Mouse (Mus musculus) midbrain, embryonic 12.5 days (tissue): ENCODE measurements at regions not wholly inside any gene's neighbourhood (a gene's known extent, or its start where the extent isn't known, plus 50 kb on each side); places are given as distances from the start of the nearest gene placed in this dataset.

Experiments used
- ATAC-seq: fragments of 200-750 bp; cut with Nextera tagmentation; 2 replicates; pipeline ENCODE4 v1.8.0; 2017; ENCODE audit warnings: low read depth, moderate TSS enrichment, moderate library complexity; ENCODE audit not compliant: low FRiP score
- H3K27ac ChIP-seq: fragments of 300-500 bp; sonication (generic); replicated peaks from 2 replicates; pipeline ENCODE4 v1.5.1; 2016; ENCODE audit warnings: mild to moderate bottlenecking
- H3K27me3 ChIP-seq: fragments of 300-500 bp; sonication (generic); 2 replicates; pipeline ENCODE4 v1.6.1; 2016; ENCODE audit warnings: mild to moderate bottlenecking
- H3K36me3 ChIP-seq: fragments of 300-500 bp; sonication (generic); 2 replicates; pipeline ENCODE4 v1.6.1; 2016
- H3K4me1 ChIP-seq: fragments of 300-500 bp; sonication (generic); 2 replicates; pipeline ENCODE4 v1.6.1; 2016
- H3K4me2 ChIP-seq: fragments of 300-500 bp; sonication (generic); replicated peaks from 2 replicates; pipeline ENCODE4 v1.6.1; 2016; ENCODE audit warnings: mild to moderate bottlenecking, moderate library complexity
- H3K4me3 ChIP-seq: fragments of 300-500 bp; sonication (generic); 2 replicates; pipeline ENCODE4 v1.5.1; 2016; ENCODE audit warnings: mild to moderate bottlenecking
- H3K9ac ChIP-seq: fragments of 300-500 bp; sonication (generic); replicated peaks from 2 replicates; pipeline ENCODE4 v1.6.1; 2016; ENCODE audit warnings: mild to moderate bottlenecking, moderate library complexity
- H3K9me3 ChIP-seq: fragments of 300-500 bp; sonication (generic); 2 replicates; pipeline ENCODE4 v1.6.1; 2016; ENCODE audit warnings: mild to moderate bottlenecking
- WGBS: fragments of 180-500 bp; shearing (Covaris S2); methylation state at CpG from one replicate; pipeline ENCODE4 v1.1.7; 2016; 5-methylcytosine and 5-hydroxymethylcytosine counted together

DNA sequence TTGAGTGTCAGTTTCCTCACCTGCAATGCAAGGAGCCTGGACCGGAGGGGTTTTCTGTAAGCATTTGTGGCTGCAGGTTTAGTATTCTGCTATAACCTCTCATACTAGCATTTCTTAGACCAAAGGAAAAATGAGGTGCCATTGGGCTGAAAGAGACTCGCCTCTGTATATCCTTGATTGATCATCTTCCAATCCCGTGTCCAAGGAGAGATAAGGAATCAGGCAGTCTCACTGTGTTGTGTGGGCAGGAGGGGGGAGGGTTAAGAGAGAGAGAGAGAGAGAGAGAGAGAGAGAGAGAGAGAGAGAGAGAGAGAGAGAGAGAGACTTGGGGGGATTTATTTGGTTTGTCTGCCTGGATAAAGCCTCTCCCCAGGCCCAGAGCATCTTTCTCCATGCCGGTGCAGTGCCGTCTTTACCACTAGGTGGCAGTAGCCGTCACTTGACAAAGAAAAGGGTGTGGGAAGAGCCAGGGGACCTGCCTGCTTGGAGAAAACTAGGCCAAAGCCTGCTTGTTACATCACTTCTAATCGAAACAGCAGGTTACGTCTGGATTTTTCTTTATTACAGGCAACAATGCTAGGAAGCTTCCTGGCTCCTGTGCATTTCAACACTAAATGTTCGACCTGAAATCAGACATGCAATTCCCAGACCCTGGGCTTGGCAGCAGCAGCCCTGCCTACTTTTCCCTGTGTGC lies 56.1 kb upstream of the Ces5a start:
- Histone ChIP-seq H3K27me3 (no peaks in the 10 kb centered on the region), H3K4me3 (no peak overlapping the region), H3K9ac (0 out of 2 replicates have a peak overlapping the region, but pooled peaks have one; percentile 4), H3K27ac (no peak overlapping the region; the same call in 1 of the 2 replicates), H3K4me1 (peaks cover 7% of the 10 kb centered on the region; the same call in 1 of the 2 replicates), H3K36me3 (no peaks in the 10 kb centered on the region), H3K9me3 (no peaks in the 10 kb centered on the region), H3K4me2 (no peak overlapping the region)
- ATAC-seq: peak; percentile 54; the same call in 1 of the 2 replicates
- WGBS: 39% methylated on average over 9 of the region's 9 CpGs

GRCm38 (mm10) chr8:93592302-93592651 lies 56.6 kb upstream of the Ces5a start:
- Histone ChIP-seq H3K4me3 (no peak overlapping the region), H3K27me3 (no peaks in the 10 kb centered on the region), H3K36me3 (no peaks in the 10 kb centered on the region), H3K9me3 (no peaks in the 10 kb centered on the region), H3K27ac (no peak overlapping the region), H3K4me1 (peaks cover 7% of the 10 kb centered on the region; the same call in 1 of the 2 replicates), H3K9ac (0 out of 2 replicates have a peak overlapping the region, but pooled peaks have one; percentile 4), H3K4me2 (no peak overlapping the region)
- WGBS: 14% methylated on average over 3 of the region's 3 CpGs
- no peak for ATAC-seq

DNA sequence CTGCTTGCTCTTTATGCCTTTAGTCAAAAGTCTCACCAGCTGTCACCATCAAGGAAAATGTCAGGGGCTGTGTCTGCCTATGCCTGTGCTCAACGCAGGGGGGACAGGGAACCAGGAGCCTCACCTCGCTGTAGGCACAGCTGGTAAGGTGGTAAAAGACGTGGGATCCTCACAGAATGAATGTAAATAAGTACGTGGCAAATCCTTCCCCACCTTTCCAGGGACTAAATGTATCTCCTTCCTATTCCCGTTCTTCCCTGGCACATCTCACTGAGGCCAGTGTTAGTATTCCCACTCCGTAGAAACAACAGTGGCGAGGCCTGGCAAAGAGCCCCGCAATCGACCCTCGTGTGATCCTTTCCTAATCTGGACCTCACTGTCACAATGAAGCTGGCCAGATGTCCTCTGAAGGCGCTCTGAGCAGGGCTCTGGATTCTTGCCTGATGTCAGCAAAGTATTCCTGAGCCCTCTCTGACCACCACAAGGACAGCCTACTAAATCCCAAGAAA lies 63.0 kb upstream of the Ces5a start:
- no peak overlapping the region for H3K4me2 ChIP-seq
- no peaks in the 10 kb centered on the region for H3K9me3 ChIP-seq
- ATAC-seq: no peak

GRCm38 (mm10) chr8:93599306-93599705 lies 63.7 kb upstream of the Ces5a start:
- no peak for ATAC-seq
- Histone ChIP-seq H3K4me3 (no peak overlapping the region), H3K27ac (no peak overlapping the region), H3K27me3 (no peaks in the 10 kb centered on the region), H3K9ac (no peak overlapping the region), H3K36me3 (no peaks in the 10 kb centered on the region), H3K9me3 (no peaks in the 10 kb centered on the region), H3K4me2 (no peak overlapping the region), H3K4me1 (no peaks in the 10 kb centered on the region)
- 70% methylated on average over 9 of the region's 9 CpGs for WGBS

More for the DNA sequence above, 63.0 kb upstream of the Ces5a start:
- WGBS: 65% methylated on average over 11 of the region's 11 CpGs
- Histone ChIP-seq H3K4me3 (no peak overlapping the region), H3K9ac (no peak overlapping the region), H3K27me3 (no peaks in the 10 kb centered on the region), H3K4me1 (no peaks in the 10 kb centered on the region), H3K27ac (no peak overlapping the region), H3K36me3 (no peaks in the 10 kb centered on the region)

DNA sequence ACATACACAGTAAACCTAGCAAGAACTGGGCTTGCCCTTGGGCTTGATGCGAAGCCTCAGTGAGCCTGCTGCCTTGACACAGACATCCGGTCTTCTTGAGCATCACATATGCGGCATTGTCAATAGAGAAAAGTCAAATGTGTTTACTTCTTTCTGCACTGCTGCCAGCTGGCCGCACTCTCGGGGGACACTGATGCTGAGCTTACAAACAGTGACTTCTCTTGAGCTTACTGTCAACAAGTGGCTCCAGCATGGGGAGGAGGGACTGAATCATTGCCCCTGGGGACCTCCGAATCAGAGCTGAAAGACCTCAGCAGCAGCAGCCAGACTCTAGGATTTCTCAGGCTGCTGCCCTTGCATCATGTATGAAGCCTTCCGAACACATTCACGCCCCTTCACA lies 64.1 kb upstream of the Ces5a start:
- ATAC-seq: no peak
- no peak overlapping the region for H3K4me2 ChIP-seq
- 60% methylated on average over 8 of the region's 8 CpGs for WGBS

DNA sequence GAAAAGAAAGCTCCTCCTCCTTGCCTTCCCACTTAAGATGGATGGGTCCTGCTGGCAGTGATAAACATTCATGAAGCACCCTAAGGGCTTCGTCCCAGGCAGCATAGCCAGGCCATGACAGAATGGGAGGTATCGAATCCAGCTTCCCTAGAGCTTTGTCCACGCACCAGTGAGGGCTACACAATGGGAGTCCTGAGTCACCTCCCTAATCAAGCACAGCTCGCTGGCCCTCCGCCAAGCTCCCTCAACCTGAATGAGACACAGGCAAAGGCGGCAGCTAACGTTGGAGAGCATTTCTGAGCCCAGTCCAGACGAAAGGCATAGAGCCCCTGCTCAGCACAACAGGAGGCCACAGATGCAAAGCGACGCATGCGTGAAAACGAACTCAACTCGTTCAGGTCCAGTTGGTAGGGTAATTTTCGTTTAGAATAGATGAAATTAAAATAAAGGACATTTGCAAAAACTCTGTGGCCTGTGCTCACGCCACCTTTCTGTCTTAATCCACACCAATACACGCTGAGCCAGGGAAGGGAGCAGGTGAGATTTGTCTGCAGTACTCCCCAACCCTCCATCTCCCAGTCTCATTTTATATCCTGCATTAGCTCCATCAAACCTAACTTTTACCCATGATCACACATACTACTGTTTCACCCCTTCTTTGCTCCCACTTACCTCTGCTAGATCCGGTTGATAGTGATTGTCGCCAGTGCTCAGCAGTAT lies 91.3 kb upstream of the Ces5a start:
- peak; percentile 62; the same call in 1 of the 2 replicates for ATAC-seq
- Histone ChIP-seq H3K9ac (no peak overlapping the region), H3K4me3 (no peak overlapping the region), H3K4me1 (peaks cover 16% of the 10 kb centered on the region), H3K27me3 (no peaks in the 10 kb centered on the region), H3K9me3 (no peaks in the 10 kb centered on the region), H3K4me2 (peak overlapping the region; percentile 27; the same call in 1 of the 2 replicates), H3K27ac (peak overlapping the region; percentile 42), H3K36me3 (no peaks in the 10 kb centered on the region)
- WGBS: 26% methylated on average over 18 of the region's 18 CpGs

More for the DNA sequence above, 64.1 kb upstream of the Ces5a start:
- H3K9ac ChIP-seq: no peak overlapping the region
- H3K4me3 ChIP-seq: no peak overlapping the region
- H3K36me3 ChIP-seq: no peaks in the 10 kb centered on the region
- H3K27me3 ChIP-seq: no peaks in the 10 kb centered on the region
- H3K27ac ChIP-seq: no peak overlapping the region
- H3K4me1 ChIP-seq: no peaks in the 10 kb centered on the region
- H3K9me3 ChIP-seq: no peaks in the 10 kb centered on the region

- no peak for ATAC-seq
- Histone ChIP-seq H3K9me3 (no peaks in the 10 kb centered on the region), H3K4me2 (no peak overlapping the region), H3K4me1 (peaks cover 16% of the 10 kb centered on the region), H3K4me3 (no peak overlapping the region), H3K9ac (no peak overlapping the region), H3K36me3 (no peaks in the 10 kb centered on the region), H3K27me3 (no peaks in the 10 kb centered on the region), H3K27ac (no peak overlapping the region; the same call in 1 of the 2 replicates)
- WGBS: 84% methylated on average over 6 of the region's 6 CpGs
Observed at GRCm38 (mm10) chr8:93627626-93628025, 92.0 kb upstream of the Ces5a start.

DNA sequence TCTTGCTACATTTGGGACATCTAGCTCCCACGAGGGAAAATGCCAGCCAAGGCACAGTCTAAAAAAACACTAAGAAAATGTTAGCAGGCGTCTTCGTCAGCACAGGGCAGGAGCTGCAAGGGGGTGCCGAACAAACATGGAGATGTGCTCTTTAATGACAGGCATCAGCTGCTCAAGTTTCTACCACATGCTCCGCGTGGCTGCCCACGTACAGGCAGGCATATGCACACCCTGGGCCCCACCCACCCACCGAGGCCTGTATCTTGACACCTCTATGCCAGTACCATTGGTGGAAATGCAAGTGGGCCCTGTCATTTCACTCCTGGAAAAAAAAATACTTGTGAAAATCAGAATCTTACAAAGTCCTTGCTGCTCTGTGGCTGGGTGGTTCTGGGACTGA lies 97.3 kb upstream of the Ces5a start:
- Histone ChIP-seq H3K4me2 (no peak overlapping the region), H3K27me3 (no peaks in the 10 kb centered on the region), H3K27ac (no peak overlapping the region), H3K36me3 (no peaks in the 10 kb centered on the region), H3K4me1 (no peaks in the 10 kb centered on the region), H3K4me3 (no peak overlapping the region), H3K9me3 (no peaks in the 10 kb centered on the region), H3K9ac (no peak overlapping the region)
- WGBS: 79% methylated on average over 8 of the region's 8 CpGs
- ATAC-seq: no peak

DNA sequence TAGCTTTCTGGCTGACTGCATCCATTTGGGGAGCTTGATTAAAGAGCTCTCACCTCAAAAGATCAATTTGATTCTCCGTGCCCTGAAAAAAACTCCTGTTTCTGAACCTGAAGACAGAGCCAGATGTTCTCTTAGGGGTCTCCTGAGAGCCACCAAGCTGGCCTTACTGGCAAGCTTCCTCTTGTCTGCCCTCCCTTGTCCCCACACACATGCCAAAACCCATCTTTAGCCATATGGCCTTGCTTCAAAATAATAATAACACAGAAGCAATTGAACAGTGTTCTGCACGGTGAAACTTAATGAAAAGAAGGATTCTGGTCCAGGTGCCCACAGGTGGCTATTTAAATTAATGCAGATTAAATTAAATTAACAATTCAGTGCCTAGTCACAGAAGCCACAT lies 107.1 kb upstream of the Ces5a start:
- Histone ChIP-seq H3K36me3 (no peaks in the 10 kb centered on the region), H3K27me3 (no peaks in the 10 kb centered on the region), H3K4me2 (no peak overlapping the region), H3K9me3 (no peaks in the 10 kb centered on the region), H3K4me3 (no peak overlapping the region), H3K4me1 (no peaks in the 10 kb centered on the region), H3K27ac (no peak overlapping the region), H3K9ac (no peak overlapping the region)
- 54% methylated on average over 2 of the region's 2 CpGs for WGBS
- ATAC-seq: no peak

DNA sequence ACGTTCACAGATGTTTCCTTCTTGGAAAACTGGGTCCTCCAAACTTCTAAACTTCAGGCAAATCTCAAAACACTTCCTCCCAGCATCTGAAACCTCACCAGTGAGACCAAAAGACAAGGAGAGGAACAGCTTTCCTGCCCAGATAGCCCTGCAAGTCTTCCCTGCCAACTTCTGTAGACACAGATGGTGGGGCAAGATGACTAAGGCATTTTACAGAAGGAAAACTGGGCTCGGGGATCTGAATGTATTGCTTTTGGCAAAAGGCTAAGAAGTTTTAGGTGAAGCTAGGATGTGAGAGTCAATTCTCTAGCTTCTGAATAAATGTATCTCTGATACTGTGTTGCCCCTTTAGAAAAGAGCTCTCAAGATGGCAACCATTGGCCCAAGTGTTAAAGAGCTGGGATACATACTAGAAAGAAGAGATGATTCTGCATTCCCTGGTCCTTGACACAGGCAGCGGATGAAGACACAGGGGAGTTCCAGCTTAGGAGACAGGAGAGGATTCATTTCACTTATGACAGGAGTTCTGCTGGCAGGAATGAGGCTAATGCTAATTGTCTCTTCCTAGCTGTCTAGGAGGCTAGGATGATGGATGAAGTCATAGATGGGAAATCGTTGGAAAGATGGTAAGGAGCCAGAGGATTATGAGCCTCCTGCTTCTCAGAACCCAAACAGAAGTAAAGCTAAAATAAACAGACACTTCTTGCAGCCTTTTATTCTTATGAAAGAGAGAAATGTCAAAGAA lies 108.0 kb upstream of the Ces5a start:
- Histone ChIP-seq H3K4me1 (no peaks in the 10 kb centered on the region), H3K9ac (no peak overlapping the region), H3K27ac (no peak overlapping the region), H3K4me2 (no peak overlapping the region), H3K27me3 (no peaks in the 10 kb centered on the region), H3K9me3 (no peaks in the 10 kb centered on the region), H3K4me3 (no peak overlapping the region), H3K36me3 (no peaks in the 10 kb centered on the region)
- ATAC-seq: no peak
- WGBS: 79% methylated on average over 4 of the region's 4 CpGs

GRCm38 (mm10) chr8:93653421-93653820 lies 117.8 kb upstream of the Ces5a start:
- ATAC-seq: no peak
- Histone ChIP-seq H3K9ac (no peak overlapping the region), H3K36me3 (no peaks in the 10 kb centered on the region), H3K9me3 (no peaks in the 10 kb centered on the region), H3K4me3 (no peak overlapping the region), H3K27me3 (no peaks in the 10 kb centered on the region), H3K4me2 (no peak overlapping the region), H3K4me1 (0 out of 2 replicates have a peak, but pooled peaks cover 4% of the 10 kb centered on the region), H3K27ac (no peak overlapping the region)
- WGBS: 95% methylated on average over 2 of the region's 2 CpGs
